Mouse (Mus musculus) liver, postnatal 0 days (tissue): ENCODE results near the gene Rdh7.

Experiments used
- CTCF ChIP-seq: sonication (generic); IDR thresholded peaks from 2 replicates; pipeline ENCODE4 v1.5.1; 2016; ENCODE audit warnings: antibody characterized with exemption, low read depth
- EP300 ChIP-seq: IDR thresholded peaks from 2 replicates; pipeline ENCODE4 v1.6.1; 2016; ENCODE audit warnings: antibody characterized with exemption, low read depth, mild to moderate bottlenecking

GRCm38 (mm10) chr10:127886551-127886950, 2.1 kb downstream of the Rdh7 start:
- TF ChIP-seq CTCF (no peak), EP300 (0 out of 2 replicates have a peak, but pooled peaks have one; percentile 21)
